Mouse (Mus musculus) testis, adult 2 months (tissue): ENCODE data around the gene Tbc1d17. TPM values are rescaled to one million over a fixed set of nuclear protein-coding genes. Genes with fewer than 3 reads are reported as not detected.

Source experiments
- H3K27ac ChIP-seq: fragments of 200-500 bp; 2 replicates; pipeline ENCODE4 v1.5.1; 2012; ENCODE audit warnings: low read depth, low read length; ENCODE audit not compliant: control insufficient read depth, insufficient read depth
- H3K27me3 ChIP-seq: fragments of 200-500 bp; 2 replicates; pipeline ENCODE4 v1.6.1; 2012; ENCODE audit warnings: mild to moderate bottlenecking, low read length, moderate library complexity; ENCODE audit not compliant: control insufficient read depth, insufficient read depth
- H3K36me3 ChIP-seq: fragments of 200-500 bp; 2 replicates; pipeline ENCODE4 v1.6.1; 2012; ENCODE audit warnings: mild to moderate bottlenecking, low read length; ENCODE audit not compliant: control insufficient read depth, insufficient read depth
- H3K4me1 ChIP-seq: fragments of 200-500 bp; 2 replicates; pipeline ENCODE4 v1.6.1; 2012; ENCODE audit warnings: low read length; ENCODE audit not compliant: control insufficient read depth, insufficient read depth
- H3K4me3 ChIP-seq: fragments of 200-500 bp; 2 replicates; pipeline ENCODE4 v1.5.1; 2012; ENCODE audit warnings: low read depth, mild to moderate bottlenecking, low read length, moderate library complexity, mixed read lengths; ENCODE audit not compliant: control insufficient read depth
- CTCF ChIP-seq: fragments of 200-500 bp; IDR thresholded peaks from 2 replicates; pipeline ENCODE4 v1.5.1; 2012; ENCODE audit warnings: low read depth, mild to moderate bottlenecking, inconsistent platforms, low read length, moderate library complexity; ENCODE audit not compliant: control insufficient read depth, insufficient read depth, insufficient replicate concordance
- POLR2A ChIP-seq: fragments of 200-500 bp; IDR thresholded peaks from 2 replicates; pipeline ENCODE4 v1.6.1; 2012; ENCODE audit warnings: low read depth, mild to moderate bottlenecking, inconsistent platforms, low read length, moderate library complexity; ENCODE audit not compliant: control insufficient read depth
- polyA plus RNA-seq: library from polyadenylated mRNA; depleted of rRNA; stranded (reverse); fragments of >200 nt; gene quantifications from 2 replicates; pipeline ENCODE4 v1.2.3, GENCODE M21; 2012

The Tbc1d17 gene
- polyA plus RNA-seq, 1 experiment, result 28.5 TPM

GRCm38 (mm10) chr7:44868465-44868864, 19.6 kb upstream of the Tbc1d17 start:
- H3K4me3 ChIP-seq, result peak overlapping the region; percentile 70
- H3K27me3 ChIP-seq, result no peaks in the 10 kb centered on the region
- H3K27ac ChIP-seq, result peak overlapping the region; percentile 50; the same call in 1 of the 2 replicates
- H3K36me3 ChIP-seq, result no peaks in the 10 kb centered on the region
- peaks cover 25% of the 10 kb centered on the region for H3K4me1 ChIP-seq
- TF ChIP-seq CTCF, result no peak
- TF ChIP-seq POLR2A, result peak; percentile 44; the same call in 1 of the 2 replicates

GRCm38 (mm10) chr7:44867802-44868201, 18.9 kb upstream of the Tbc1d17 start:
- Histone ChIP-seq H3K27ac (no peak overlapping the region), H3K4me3 (peak overlapping the region; percentile 28), H3K36me3 (no peaks in the 10 kb centered on the region), H3K27me3 (no peaks in the 10 kb centered on the region), H3K4me1 (peaks cover 23% of the 10 kb centered on the region)
- no peak for TF ChIP-seq CTCF
- no peak for TF ChIP-seq POLR2A

GRCm38 (mm10) chr7:44867010-44867702, 18.3 kb upstream of the Tbc1d17 start:
- H3K36me3 ChIP-seq, result no peaks in the 10 kb centered on the region
- TF ChIP-seq CTCF (no peak), POLR2A (no peak)
- no peak overlapping the region for H3K4me3 ChIP-seq
- no peaks in the 10 kb centered on the region for H3K27me3 ChIP-seq
- H3K27ac ChIP-seq, result no peak overlapping the region
- H3K4me1 ChIP-seq, result peaks cover 23% of the 10 kb centered on the region

- no peaks in the 10 kb centered on the region for H3K27me3 ChIP-seq
- TF ChIP-seq POLR2A, result 0 out of 2 replicates have a peak, but pooled peaks have one; percentile 26
- TF ChIP-seq CTCF, result peak; percentile 16; the same call in 1 of the 2 replicates
- H3K4me1 ChIP-seq, result peaks cover 23% of the 10 kb centered on the region
- H3K27ac ChIP-seq, result peak overlapping the region; percentile 46
- H3K4me3 ChIP-seq, result no peak overlapping the region
- H3K36me3 ChIP-seq, result no peaks in the 10 kb centered on the region
These were observed 17.6 kb upstream of the Tbc1d17 start for GRCm38 (mm10) chr7:44866276-44867009.

GRCm38 (mm10) chr7:44864595-44865542, 16.0 kb upstream of the Tbc1d17 start:
- TF ChIP-seq POLR2A (no peak), CTCF (no peak)
- peaks cover 20% of the 10 kb centered on the region for H3K4me1 ChIP-seq
- H3K36me3 ChIP-seq, result no peaks in the 10 kb centered on the region
- H3K27ac ChIP-seq, result no peak overlapping the region; the same call in 1 of the 2 replicates
- H3K27me3 ChIP-seq, result no peaks in the 10 kb centered on the region
- H3K4me3 ChIP-seq, result no peak overlapping the region

GRCm38 (mm10) chr7:44863982-44864494, 15.2 kb upstream of the Tbc1d17 start:
- no peaks in the 10 kb centered on the region for H3K36me3 ChIP-seq
- H3K4me3 ChIP-seq, result no peak overlapping the region
- H3K4me1 ChIP-seq, result peaks cover 18% of the 10 kb centered on the region
- H3K27ac ChIP-seq, result no peak overlapping the region
- no peaks in the 10 kb centered on the region for H3K27me3 ChIP-seq
- TF ChIP-seq CTCF (no peak), POLR2A (peak; percentile 27; the same call in 1 of the 2 replicates)

- TF ChIP-seq CTCF (no peak), POLR2A (no peak)
- no peaks in the 10 kb centered on the region for H3K27me3 ChIP-seq
- H3K4me1 ChIP-seq, result peaks cover 18% of the 10 kb centered on the region
- H3K36me3 ChIP-seq, result no peaks in the 10 kb centered on the region
- H3K4me3 ChIP-seq, result no peak overlapping the region
- no peak overlapping the region for H3K27ac ChIP-seq
These were observed 14.3 kb upstream of the Tbc1d17 start for GRCm38 (mm10) chr7:44863210-44863609.
